Mouse (Mus musculus) lung, postnatal 36 days (tissue): ENCODE data around the gene Nav2.

Experiments
- DNase-seq: peaks from one replicate; pipeline ENCODE4 v3.0.0; 2022; ENCODE audit warnings: mixed read lengths

Gene Nav2

GRCm38 (mm10) chr7:49105501-49105900, 197.0 kb downstream of the Nav2 start:
- DNase-seq, result no peak

- DNase-seq, result no peak
Observed at GRCm38 (mm10) chr7:49108076-49108475, 199.6 kb downstream of the Nav2 start.

DNA sequence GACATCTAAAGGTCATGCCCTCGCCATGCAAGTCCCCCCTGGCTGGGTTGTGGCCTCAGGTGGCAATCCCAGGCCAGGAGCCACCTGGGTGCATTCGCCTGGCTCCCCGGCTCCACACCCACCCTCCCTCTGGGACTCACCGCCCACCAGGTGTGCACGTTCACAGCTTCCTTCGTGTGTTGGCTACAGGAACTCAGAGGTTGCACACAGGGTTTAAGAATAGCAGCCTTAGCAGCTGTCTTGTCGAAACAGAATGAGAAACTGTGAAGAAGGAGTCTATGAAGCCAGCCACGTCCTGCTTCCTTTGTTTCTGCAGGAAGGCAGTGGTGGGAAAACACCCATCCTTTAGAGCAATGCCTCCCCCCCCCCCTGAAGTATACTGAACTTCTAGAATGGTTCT, 210.5 kb downstream of the Nav2 start:
- DNase-seq, result no peak

GRCm38 (mm10) chr7:49119794-49120487, 211.4 kb downstream of the Nav2 start:
- DNase-seq, result no peak

- no peak for DNase-seq
Observed at GRCm38 (mm10) chr7:49120488-49120864, 212.0 kb downstream of the Nav2 start.

GRCm38 (mm10) chr7:49120935-49121691, 212.6 kb downstream of the Nav2 start:
- peak; percentile 88 for DNase-seq

GRCm38 (mm10) chr7:49122498-49122897, 214.0 kb downstream of the Nav2 start:
- no peak for DNase-seq

- peak; percentile 85 for DNase-seq
Observed at GRCm38 (mm10) chr7:49125545-49125944, 217.0 kb downstream of the Nav2 start.

DNA sequence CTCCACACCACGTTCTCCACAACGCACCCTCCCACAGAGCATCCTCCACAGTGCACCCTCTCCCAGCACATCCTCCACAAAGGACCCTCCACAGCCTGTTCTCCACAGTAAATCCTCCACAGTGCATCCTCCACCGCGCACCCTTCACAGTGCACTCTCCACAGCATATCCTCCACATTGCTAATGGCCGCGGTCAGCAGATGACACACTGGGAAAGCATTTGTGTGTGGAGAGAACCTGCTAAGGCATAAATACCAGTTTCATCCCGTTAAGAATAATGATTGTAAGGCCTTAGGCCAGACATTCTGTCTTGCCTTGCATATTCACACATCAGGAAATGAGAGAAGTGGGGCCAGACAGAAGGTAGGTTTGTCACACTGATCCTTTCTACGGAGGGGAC, 219.7 kb downstream of the Nav2 start:
- DNase-seq, result no peak

DNA sequence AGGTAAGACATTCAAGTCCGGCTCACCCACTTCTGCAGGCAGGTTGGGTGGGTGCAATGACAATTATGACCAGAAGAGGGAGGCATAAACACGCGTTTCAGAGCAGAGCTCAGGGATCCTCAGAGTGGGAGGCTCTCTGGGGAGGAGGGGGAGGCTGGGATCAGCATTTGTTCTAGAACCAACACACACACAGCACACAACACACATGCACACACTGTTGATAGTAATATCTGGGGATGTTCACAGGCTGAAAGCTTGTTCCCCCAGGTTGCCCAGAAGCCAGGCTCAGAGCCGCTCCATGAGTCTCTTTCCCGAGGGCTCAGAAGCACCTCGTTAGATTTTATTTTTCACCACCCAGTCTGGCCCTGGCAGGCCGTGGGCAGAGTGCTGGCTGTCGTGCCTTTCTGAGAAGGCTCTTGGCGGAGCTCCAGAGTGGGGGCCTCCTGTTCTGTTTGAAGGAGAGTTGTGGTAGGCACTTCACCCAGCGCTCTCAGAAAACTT, 224.4 kb downstream of the Nav2 start:
- DNase-seq, result peak; percentile 91

DNA sequence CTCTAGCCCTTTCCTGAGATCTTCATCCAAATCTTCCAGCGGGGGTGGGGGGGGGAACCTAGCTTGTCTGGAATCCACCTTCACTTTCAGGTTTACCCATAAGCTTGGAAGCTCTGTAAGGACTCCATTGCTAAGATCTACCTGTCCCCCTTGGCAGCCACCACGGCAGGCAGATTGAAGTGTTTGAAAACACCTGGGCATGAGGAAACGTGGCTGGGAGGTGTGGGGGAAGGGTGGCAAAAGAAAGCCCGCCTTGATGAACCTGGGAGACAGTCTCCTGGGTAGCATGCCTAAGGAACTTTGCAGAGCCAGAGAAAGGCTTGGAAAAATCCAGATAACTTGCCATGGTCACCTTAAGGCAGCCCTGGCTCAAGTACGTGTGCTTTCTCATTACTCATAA, 225.9 kb downstream of the Nav2 start:
- peak; percentile 67 for DNase-seq

DNA sequence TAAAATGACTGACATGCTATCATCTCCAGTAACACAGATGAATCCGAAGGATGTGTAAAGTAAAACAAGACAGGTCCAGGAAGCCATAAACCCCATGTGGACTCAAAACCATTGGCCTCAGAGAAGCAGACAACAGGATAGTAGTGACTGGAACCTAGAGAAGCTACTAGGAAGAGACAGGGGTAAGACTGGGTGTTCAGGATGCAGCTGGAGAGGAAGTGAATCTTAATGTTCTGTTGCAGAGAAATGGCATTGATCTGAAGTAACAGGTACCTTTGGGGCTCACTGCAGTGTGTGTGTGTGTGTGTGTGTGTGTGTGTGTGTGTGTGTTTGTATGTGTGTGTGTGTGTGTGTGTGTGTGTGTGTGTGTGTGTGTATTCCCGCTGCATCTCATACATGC, 231.2 kb downstream of the Nav2 start:
- DNase-seq, result no peak

GRCm38 (mm10) chr7:49143966-49144365, 235.4 kb downstream of the Nav2 start:
- no peak for DNase-seq

- peak; percentile 74 for DNase-seq
Observed at GRCm38 (mm10) chr7:49145749-49146670, 237.5 kb downstream of the Nav2 start.

DNA sequence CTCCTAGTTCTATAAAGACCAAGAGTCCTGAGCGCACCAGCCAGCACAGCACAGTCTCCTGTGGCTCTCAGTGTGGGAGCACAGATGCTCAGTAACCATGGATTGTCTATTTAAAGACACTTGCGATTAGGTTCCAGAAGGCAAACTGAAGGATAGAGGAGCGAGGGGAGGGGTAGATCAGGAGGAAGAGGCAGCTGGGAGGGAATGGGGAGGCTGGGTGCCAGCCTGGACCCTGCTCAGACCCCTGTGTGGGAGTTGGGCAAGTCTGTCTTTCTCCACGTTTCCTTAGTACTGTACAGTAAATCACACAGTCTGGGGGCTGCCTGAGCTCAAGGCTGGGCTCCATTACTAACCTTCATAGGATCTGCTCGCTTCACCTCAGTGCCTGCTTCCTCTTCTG, 243.8 kb downstream of the Nav2 start:
- DNase-seq, result no peak

- DNase-seq, result no peak
Observed at GRCm38 (mm10) chr7:49152713-49153112, 244.2 kb downstream of the Nav2 start.

DNA sequence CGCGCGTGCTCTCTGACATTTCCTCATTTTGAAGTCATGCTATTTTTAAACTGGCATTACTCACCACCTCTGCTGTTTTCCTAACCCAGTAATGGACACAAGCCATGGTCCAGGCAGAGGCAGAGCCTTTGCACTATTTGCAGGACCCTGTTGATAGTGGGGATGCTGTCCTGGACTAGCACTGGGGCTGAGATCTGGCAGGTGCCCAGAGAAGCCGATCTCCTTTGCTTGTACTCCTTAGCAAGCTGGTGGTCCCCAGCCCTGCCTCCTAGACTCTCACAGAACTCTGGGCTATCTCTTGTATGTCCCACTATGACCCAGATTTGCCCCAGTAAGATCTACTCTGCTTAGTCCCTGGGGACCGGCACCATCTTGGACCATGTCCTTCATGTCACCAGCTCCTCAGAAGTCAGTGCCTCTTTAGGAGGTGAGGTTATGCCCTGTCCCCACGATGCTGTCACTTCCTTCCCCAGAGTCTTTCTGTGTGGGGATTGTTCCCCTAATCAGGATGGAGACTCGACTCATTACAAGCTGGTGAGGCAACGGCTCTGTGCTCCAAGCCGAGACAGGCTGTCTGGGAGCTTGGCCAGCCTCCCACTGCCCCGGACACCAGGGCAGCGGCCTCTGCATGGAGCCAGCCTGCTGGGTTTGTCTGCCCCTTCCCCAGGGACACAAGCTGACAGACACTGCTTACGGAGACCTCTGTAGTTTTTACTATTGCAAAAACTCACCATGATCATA, 250.3 kb downstream of the Nav2 start:
- DNase-seq, result peak; percentile 54

- DNase-seq, result no peak
Observed at GRCm38 (mm10) chr7:49159646-49160555, 251.4 kb downstream of the Nav2 start.

GRCm38 (mm10) chr7:49162079-49162478, 253.6 kb downstream of the Nav2 start:
- peak; percentile 85 for DNase-seq

GRCm38 (mm10) chr7:49163789-49164188, 255.3 kb downstream of the Nav2 start:
- peak; percentile 64 for DNase-seq

- DNase-seq, result peak; percentile 89
Observed at GRCm38 (mm10) chr7:49164868-49165267, 256.4 kb downstream of the Nav2 start.
